Mouse (Mus musculus) neural tube, embryonic 15.5 days (tissue): ENCODE measurements around the gene Slc20a1. TPM values are rescaled to one million over a fixed set of nuclear protein-coding genes. Genes with fewer than 3 reads are reported as not detected.

Source experiments
- ATAC-seq: fragments of 200-750 bp; cut with Nextera tagmentation; 2 replicates; pipeline ENCODE4 v1.8.0; 2017; ENCODE audit warnings: mild to moderate bottlenecking, moderate TSS enrichment, moderate library complexity; ENCODE audit not compliant: low FRiP score
- H3K27ac ChIP-seq: fragments of 300-500 bp; sonication (generic); replicated peaks from 2 replicates; pipeline ENCODE4 v1.5.1; 2015; ENCODE audit warnings: mild to moderate bottlenecking, inconsistent platforms
- H3K27me3 ChIP-seq: fragments of 300-500 bp; sonication (generic); replicated peaks from 2 replicates; pipeline ENCODE4 v1.6.1; 2015; ENCODE audit warnings: inconsistent platforms
- H3K36me3 ChIP-seq: fragments of 300-500 bp; sonication (generic); 2 replicates; pipeline ENCODE4 v1.6.1; 2015; ENCODE audit warnings: inconsistent platforms
- H3K4me1 ChIP-seq: fragments of 300-500 bp; sonication (generic); 2 replicates; pipeline ENCODE4 v1.6.1; 2015; ENCODE audit warnings: inconsistent platforms
- H3K4me2 ChIP-seq: fragments of 300-500 bp; sonication (generic); 2 replicates; pipeline ENCODE4 v1.6.1; 2015; ENCODE audit warnings: inconsistent platforms, mild to moderate bottlenecking, moderate library complexity
- H3K4me3 ChIP-seq: fragments of 300-500 bp; sonication (generic); replicated peaks from 2 replicates; pipeline ENCODE4 v1.5.1; 2015; ENCODE audit warnings: mild to moderate bottlenecking, inconsistent platforms
- H3K9ac ChIP-seq: fragments of 300-500 bp; sonication (generic); replicated peaks from 2 replicates; pipeline ENCODE4 v1.6.1; 2015; ENCODE audit warnings: mild to moderate bottlenecking, inconsistent platforms
- H3K9me3 ChIP-seq: fragments of 300-500 bp; sonication (generic); replicated peaks from 2 replicates; pipeline ENCODE4 v1.6.1; 2016; ENCODE audit warnings: inconsistent platforms
- WGBS: fragments of 180-500 bp; shearing (Covaris S2); methylation state at CpG from one replicate; pipeline ENCODE4 v1.1.7; 2015; ENCODE audit warnings: mixed read lengths; 5-methylcytosine and 5-hydroxymethylcytosine counted together
- polyA plus RNA-seq: library from polyadenylated mRNA; unstranded; fragments of >200 nt; fragmentation: Nextera tagmentation; extraction: Ambion mirVana; gene quantifications from 2 replicates; pipeline ENCODE4 v1.2.1, GENCODE M21; 2015

Slc20a1 gene
- polyA plus RNA-seq, 1 experiment from 2014 or later, result 48.2 TPM

- Histone ChIP-seq H3K9me3 (no peaks in the 10 kb centered on the region), H3K4me1 (0 out of 2 replicates have a peak, but pooled peaks cover 2% of the 10 kb centered on the region), H3K27me3 (no peaks in the 10 kb centered on the region), H3K27ac (no peak overlapping the region), H3K4me2 (no peak overlapping the region), H3K36me3 (no peaks in the 10 kb centered on the region), H3K4me3 (no peak overlapping the region), H3K9ac (no peak overlapping the region)
- 46% methylated on average over 3 of the region's 3 CpGs for WGBS
- no peak for ATAC-seq
Observed at GRCm38 (mm10) chr2:129177661-129178060, 20.9 kb upstream of the Slc20a1 start.

- Histone ChIP-seq H3K27ac (no peak overlapping the region), H3K9ac (no peak overlapping the region), H3K4me1 (0 out of 2 replicates have a peak, but pooled peaks cover 2% of the 10 kb centered on the region), H3K9me3 (no peaks in the 10 kb centered on the region), H3K4me3 (no peak overlapping the region), H3K27me3 (no peaks in the 10 kb centered on the region), H3K36me3 (no peaks in the 10 kb centered on the region), H3K4me2 (no peak overlapping the region)
- ATAC-seq, result no peak
- WGBS, result 60% methylated on average over 10 of the region's 10 CpGs
Observed at GRCm38 (mm10) chr2:129178182-129178908, 20.2 kb upstream of the Slc20a1 start.

- Histone ChIP-seq H3K4me2 (no peak overlapping the region), H3K36me3 (no peaks in the 10 kb centered on the region), H3K27me3 (no peaks in the 10 kb centered on the region), H3K4me3 (no peak overlapping the region), H3K4me1 (0 out of 2 replicates have a peak, but pooled peaks cover 2% of the 10 kb centered on the region), H3K9ac (no peak overlapping the region), H3K9me3 (no peaks in the 10 kb centered on the region), H3K27ac (no peak overlapping the region)
- WGBS, result 83% methylated on average over 8 of the region's 8 CpGs
- no peak for ATAC-seq
Observed at GRCm38 (mm10) chr2:129179946-129180853, 18.4 kb upstream of the Slc20a1 start.

- ATAC-seq, result no peak
- WGBS, result 92% methylated on average over 5 of the region's 5 CpGs
- no peaks in the 10 kb centered on the region for H3K36me3 ChIP-seq
Observed at GRCm38 (mm10) chr2:129181509-129181908, 17.1 kb upstream of the Slc20a1 start.

GRCm38 (mm10) chr2:129182412-129182811, 16.2 kb upstream of the Slc20a1 start:
- Histone ChIP-seq H3K27me3 (no peaks in the 10 kb centered on the region), H3K27ac (no peak overlapping the region), H3K4me2 (no peak overlapping the region), H3K36me3 (no peaks in the 10 kb centered on the region), H3K9me3 (no peaks in the 10 kb centered on the region), H3K9ac (no peak overlapping the region), H3K4me1 (0 out of 2 replicates have a peak, but pooled peaks cover 2% of the 10 kb centered on the region), H3K4me3 (no peak overlapping the region)
- WGBS, result 97% methylated on average over 1 of the region's 1 CpGs
- ATAC-seq, result no peak

More at GRCm38 (mm10) chr2:129181509-129181908, 17.1 kb upstream of the Slc20a1 start:
- Histone ChIP-seq H3K4me1 (0 out of 2 replicates have a peak, but pooled peaks cover 2% of the 10 kb centered on the region), H3K4me2 (no peak overlapping the region), H3K27ac (no peak overlapping the region), H3K4me3 (no peak overlapping the region), H3K9me3 (no peaks in the 10 kb centered on the region), H3K27me3 (no peaks in the 10 kb centered on the region), H3K9ac (no peak overlapping the region)

GRCm38 (mm10) chr2:129183561-129184031, 15.0 kb upstream of the Slc20a1 start:
- Histone ChIP-seq H3K36me3 (no peaks in the 10 kb centered on the region), H3K9me3 (no peaks in the 10 kb centered on the region), H3K27ac (no peak overlapping the region), H3K4me3 (no peak overlapping the region), H3K4me1 (no peaks in the 10 kb centered on the region), H3K27me3 (no peaks in the 10 kb centered on the region), H3K4me2 (no peak overlapping the region), H3K9ac (no peak overlapping the region)
- no peak for ATAC-seq
- WGBS, result 78% methylated on average over 14 of the region's 14 CpGs

GRCm38 (mm10) chr2:129184853-129185252, 13.7 kb upstream of the Slc20a1 start:
- no peaks in the 10 kb centered on the region for H3K4me1 ChIP-seq
- no peak overlapping the region for H3K27ac ChIP-seq
- no peaks in the 10 kb centered on the region for H3K36me3 ChIP-seq
- H3K27me3 ChIP-seq, result no peaks in the 10 kb centered on the region
- no peak overlapping the region for H3K4me3 ChIP-seq
- no peak overlapping the region for H3K4me2 ChIP-seq
- 89% methylated on average over 1 of the region's 1 CpGs for WGBS
- ATAC-seq, result no peak
- H3K9me3 ChIP-seq, result no peaks in the 10 kb centered on the region
- H3K9ac ChIP-seq, result no peak overlapping the region

GRCm38 (mm10) chr2:129185611-129186290, 12.8 kb upstream of the Slc20a1 start:
- no peak for ATAC-seq
- no peak overlapping the region for H3K27ac ChIP-seq
- H3K4me3 ChIP-seq, result no peak overlapping the region
- H3K27me3 ChIP-seq, result no peaks in the 10 kb centered on the region
- no peak overlapping the region for H3K4me2 ChIP-seq
- no peaks in the 10 kb centered on the region for H3K36me3 ChIP-seq
- WGBS, result 87% methylated on average over 10 of the region's 10 CpGs
- no peaks in the 10 kb centered on the region for H3K4me1 ChIP-seq
- no peaks in the 10 kb centered on the region for H3K9me3 ChIP-seq
- H3K9ac ChIP-seq, result no peak overlapping the region

GRCm38 (mm10) chr2:129186291-129186919, 12.2 kb upstream of the Slc20a1 start:
- no peak overlapping the region for H3K27ac ChIP-seq
- 78% methylated on average over 5 of the region's 5 CpGs for WGBS
- no peak overlapping the region for H3K4me3 ChIP-seq
- H3K4me1 ChIP-seq, result no peaks in the 10 kb centered on the region
- no peak overlapping the region for H3K9ac ChIP-seq
- no peak for ATAC-seq
- no peaks in the 10 kb centered on the region for H3K27me3 ChIP-seq
- no peaks in the 10 kb centered on the region for H3K9me3 ChIP-seq
- no peak overlapping the region for H3K4me2 ChIP-seq
- no peaks in the 10 kb centered on the region for H3K36me3 ChIP-seq

- Histone ChIP-seq H3K36me3 (no peaks in the 10 kb centered on the region), H3K9ac (no peak overlapping the region), H3K4me1 (peaks cover 8% of the 10 kb centered on the region), H3K4me3 (no peak overlapping the region), H3K27ac (no peak overlapping the region), H3K4me2 (no peak overlapping the region), H3K9me3 (no peaks in the 10 kb centered on the region), H3K27me3 (no peaks in the 10 kb centered on the region)
- ATAC-seq, result no peak
- WGBS, result 80% methylated on average over 7 of the region's 7 CpGs
Observed at GRCm38 (mm10) chr2:129192392-129193150, 6.0 kb upstream of the Slc20a1 start.
